Mouse (Mus musculus) brain, embryonic 14.5 days (tissue): Measurements from ENCODE around the gene Ythdf2. TPM values are rescaled to one million over a fixed set of nuclear protein-coding genes. Genes with fewer than 3 reads are reported as not detected.

Source experiments
- DNase-seq: peaks from one replicate; pipeline ENCODE4 v3.0.0-alpha.2; 2011; ENCODE audit warnings: low read depth
- CTCF ChIP-seq: fragments of 200-500 bp; IDR thresholded peaks from 2 replicates; pipeline ENCODE4 v1.5.1; 2012; ENCODE audit warnings: inconsistent platforms, mild to moderate bottlenecking, moderate library complexity, borderline replicate concordance; ENCODE audit not compliant: insufficient read depth, insufficient read length; ENCODE audit errors: extremely low read depth
- POLR2A ChIP-seq: fragments of 200-500 bp; IDR thresholded peaks from 2 replicates; pipeline ENCODE4 v1.6.1; 2012; ENCODE audit warnings: mild to moderate bottlenecking, inconsistent platforms, borderline replicate concordance; ENCODE audit not compliant: poor library complexity, insufficient read depth, insufficient read length, severe bottlenecking; ENCODE audit errors: extremely low read depth
- polyA plus RNA-seq: library from polyadenylated mRNA; depleted of rRNA; stranded (reverse); fragments of >200 nt; gene quantifications from 2 replicates; pipeline ENCODE4 v1.2.3, GENCODE M21; 2012; rRNA removed

Ythdf2 gene
- polyA plus RNA-seq = 46.6 and 52.2 TPM in 2 replicates

DNA sequence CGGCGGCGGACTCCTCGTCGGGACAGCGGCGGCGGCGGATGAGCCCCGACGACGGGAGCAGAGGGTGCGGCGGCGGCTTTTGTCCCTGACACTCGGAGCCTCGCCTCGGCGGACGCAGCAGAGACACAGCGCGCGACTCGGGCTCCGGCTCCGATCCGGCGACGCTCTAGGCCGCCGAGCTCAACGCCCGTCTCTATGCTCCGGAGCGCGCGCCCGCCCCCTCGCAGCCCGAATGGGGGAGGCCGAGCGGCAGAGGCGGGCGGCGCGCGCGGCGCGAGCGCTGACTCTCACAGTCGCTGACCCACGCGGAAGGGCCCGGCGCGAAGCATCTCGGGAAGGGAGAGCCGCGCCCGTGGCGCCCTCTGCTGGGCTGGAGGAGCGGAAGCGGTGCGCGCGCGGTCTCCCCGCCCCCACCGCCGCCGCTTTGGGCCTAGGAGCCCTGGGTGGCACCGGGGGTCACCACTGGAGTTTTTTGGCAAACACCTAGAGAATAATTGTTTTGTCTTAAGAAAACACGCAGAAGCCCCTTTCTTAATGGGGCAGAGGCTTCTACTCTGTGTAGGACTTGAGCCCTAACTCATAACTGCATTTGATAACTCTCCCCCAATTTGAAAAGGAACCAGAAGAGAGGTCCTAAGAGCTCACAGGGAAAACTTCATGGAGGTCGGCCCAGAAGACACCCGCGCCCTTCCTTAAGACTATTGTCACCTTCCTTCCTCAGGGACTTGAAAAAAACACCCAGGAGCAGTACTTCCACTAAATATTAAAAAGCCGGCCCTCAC lies at the start of gene Ythdf2:
TSS of gene Ythdf2 (minus strand) at position 351 of the 782 bp plus-strand sequence.
- peak; percentile 92 for TF ChIP-seq POLR2A
- TF ChIP-seq CTCF = peak; percentile 88
- peak; percentile 99 for DNase-seq

DNA sequence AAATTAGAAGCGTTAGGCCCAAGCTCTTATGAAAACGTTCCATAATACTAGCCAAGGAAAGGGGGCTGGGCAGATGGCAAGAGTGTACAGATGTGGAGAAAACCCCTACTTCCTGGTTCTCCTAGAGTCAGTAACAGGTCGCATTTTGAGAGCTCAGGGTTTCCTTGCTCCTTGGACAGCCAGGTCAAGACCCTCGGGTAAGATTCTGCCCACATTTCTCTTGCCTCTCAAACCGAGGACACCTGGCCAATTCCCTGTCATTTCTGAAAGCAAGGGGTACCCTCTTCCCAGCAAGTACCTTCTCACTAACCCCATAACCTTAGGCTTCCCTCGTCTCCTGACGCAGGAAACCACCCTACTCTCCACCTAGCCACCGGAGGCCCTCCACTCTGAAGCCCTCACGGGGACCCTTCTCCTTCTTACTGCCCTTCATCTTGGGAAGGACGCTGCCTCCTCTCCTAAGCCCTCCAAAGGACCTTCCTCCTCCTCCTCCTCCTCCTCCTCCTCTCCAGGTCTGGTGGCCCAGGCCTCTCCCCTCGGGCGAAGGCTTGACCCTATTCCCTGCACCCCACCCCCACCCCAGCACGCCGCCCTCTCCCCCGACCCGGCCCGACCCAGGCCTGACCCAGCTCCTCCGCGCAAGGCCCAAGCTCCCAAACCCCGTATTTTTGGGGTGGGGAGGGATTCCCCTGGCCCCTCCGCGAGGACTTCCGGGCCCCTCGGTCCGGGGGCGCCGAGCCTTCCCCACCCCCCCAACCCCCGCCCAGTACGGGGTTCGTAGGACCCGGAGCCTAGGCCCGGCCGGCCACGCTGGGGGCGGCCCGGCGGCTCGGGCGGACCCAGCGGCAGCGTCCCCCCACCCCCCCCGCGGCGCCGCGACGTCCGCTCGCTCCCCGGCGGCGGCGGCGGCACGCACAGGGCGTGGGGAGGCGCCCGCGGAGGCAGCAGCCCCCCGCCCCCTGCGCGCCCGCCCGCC lies 48.6 kb upstream of the Ythdf2 start:
- TF ChIP-seq CTCF (no peak), POLR2A (0 out of 2 replicates have a peak, but pooled peaks have one; percentile 44)

GRCm38 (mm10) chr4:132259248-132259647 lies 47.1 kb upstream of the Ythdf2 start:
- DNase-seq = no peak
- no peak for TF ChIP-seq POLR2A
- TF ChIP-seq CTCF = no peak

More for the DNA sequence above, 48.6 kb upstream of the Ythdf2 start:
- DNase-seq = peak; percentile 66

- no peak for TF ChIP-seq CTCF
- DNase-seq = no peak
These were observed 44.3 kb upstream of the Ythdf2 start for GRCm38 (mm10) chr4:132256384-132256783.

GRCm38 (mm10) chr4:132254986-132255385 lies 42.9 kb upstream of the Ythdf2 start:
- peak; percentile 10 for DNase-seq
- no peak for TF ChIP-seq POLR2A
- TF ChIP-seq CTCF = no peak

DNA sequence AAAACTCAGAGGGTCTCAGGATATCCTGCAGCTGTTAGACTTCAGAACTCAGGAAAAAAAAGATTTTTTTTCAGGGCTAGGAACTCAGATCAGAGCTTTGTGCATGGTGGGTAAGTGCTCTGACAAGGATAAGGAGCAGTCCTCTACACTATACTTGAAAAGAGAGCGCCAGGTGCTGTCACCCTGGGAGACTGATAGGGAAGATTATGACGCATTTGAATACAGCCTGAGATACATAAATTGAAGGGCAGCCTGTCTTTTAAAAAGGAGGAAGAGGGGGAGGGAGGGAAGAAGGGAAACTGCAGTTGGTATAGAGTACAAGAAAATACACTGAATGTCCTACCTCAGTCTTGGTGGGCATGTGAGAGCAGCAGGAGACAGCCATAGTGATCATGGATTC lies 41.5 kb upstream of the Ythdf2 start:
- TF ChIP-seq CTCF (no peak), POLR2A (no peak)
- DNase-seq = no peak

GRCm38 (mm10) chr4:132253128-132253527 lies 41.0 kb upstream of the Ythdf2 start:
- TF ChIP-seq CTCF (no peak), POLR2A (no peak)
- DNase-seq = no peak

- no peak for TF ChIP-seq POLR2A
- TF ChIP-seq CTCF = no peak
These were observed 39.5 kb upstream of the Ythdf2 start for GRCm38 (mm10) chr4:132251596-132251995.

DNA sequence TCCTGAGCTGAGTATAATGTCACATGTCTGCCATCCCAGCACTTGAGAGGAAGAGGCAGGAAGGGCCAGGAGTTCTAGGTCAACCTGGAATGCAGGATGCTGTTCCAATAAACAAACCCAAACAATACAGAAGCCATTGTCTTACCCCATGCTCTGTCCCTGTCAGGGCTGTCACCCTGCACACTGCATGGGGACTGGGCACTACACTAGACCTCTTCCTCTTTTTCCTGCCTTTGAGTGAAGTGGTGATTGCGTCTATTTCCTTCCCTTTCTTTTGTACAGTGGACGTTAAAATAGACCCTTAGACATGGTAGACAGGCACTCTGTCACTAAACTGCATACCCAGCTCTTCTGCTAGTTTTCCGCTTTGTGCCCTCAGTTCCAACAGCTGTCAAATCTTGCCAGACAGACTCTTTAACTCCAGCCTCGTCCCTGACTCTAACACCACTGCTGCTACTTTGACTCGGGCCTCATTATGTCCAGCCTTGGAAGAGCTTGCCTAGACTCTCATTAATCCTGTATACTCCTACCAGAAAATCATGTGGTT lies 35.4 kb upstream of the Ythdf2 start:
- no peak for DNase-seq
- TF ChIP-seq CTCF = no peak
- TF ChIP-seq POLR2A = no peak

More at GRCm38 (mm10) chr4:132251596-132251995, 39.5 kb upstream of the Ythdf2 start:
- DNase-seq = no peak

GRCm38 (mm10) chr4:132245643-132246042 lies 33.5 kb upstream of the Ythdf2 start:
- TF ChIP-seq POLR2A (no peak), CTCF (no peak)
- DNase-seq = no peak

DNA sequence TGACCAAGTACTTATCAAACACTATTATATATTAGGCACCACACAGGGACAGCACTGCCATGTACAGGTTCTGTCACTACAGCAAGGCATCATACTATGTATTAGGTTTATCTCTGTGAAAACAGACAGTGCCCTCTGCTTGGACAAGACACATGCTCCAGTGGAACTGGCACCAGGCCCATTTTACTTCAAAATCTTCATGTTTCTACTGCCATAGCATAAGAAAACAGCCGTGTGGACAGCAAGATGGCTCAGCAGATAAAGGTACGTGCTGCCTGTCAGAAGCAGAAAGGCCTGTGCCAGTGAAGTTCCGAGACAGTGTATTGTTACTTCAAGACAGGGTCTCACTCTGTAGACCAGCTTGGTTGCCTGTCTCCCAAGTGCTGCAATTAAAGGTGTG lies 29.1 kb upstream of the Ythdf2 start:
- TF ChIP-seq POLR2A (no peak), CTCF (no peak)
- DNase-seq = no peak
